Mouse (Mus musculus): ENCODE data around the gene Echdc2.
A peak's percentile ranks its signal among the peaks of the same experiment; 100 is the strongest.
"Not testable (repeated sequence)": the region's sequence is repeated elsewhere in the genome, so short reads cannot be mapped to it uniquely, and the experiment has no call there.

Gene Echdc2

GRCm38 (mm10) chr4:108165152-108165895, at the start of gene Echdc2:
Gene Echdc2 (plus strand): TSS chr4:108165437.
- peak; percentile 4 for DNase-seq (ENCODE audit: low spot score)

GRCm38 (mm10) chr4:108116466-108116865, 48.8 kb upstream of the Echdc2 start:
- DNase-seq (ENCODE audit: low spot score): no peak

- DNase-seq (ENCODE audit: low spot score): no peak
Measured at GRCm38 (mm10) chr4:108117488-108117887, 47.7 kb upstream of the Echdc2 start.

- DNase-seq (ENCODE audit: low spot score): peak; percentile 80
Measured at GRCm38 (mm10) chr4:108117924-108118876, 47.0 kb upstream of the Echdc2 start.

- DNase-seq (ENCODE audit: low spot score): no peak
Measured at GRCm38 (mm10) chr4:108124104-108124503, 41.1 kb upstream of the Echdc2 start.

- DNase-seq (ENCODE audit: low spot score): no peak
Measured at GRCm38 (mm10) chr4:108126260-108126659, 39.0 kb upstream of the Echdc2 start.

- no peak for DNase-seq (ENCODE audit: low spot score)
Measured at GRCm38 (mm10) chr4:108127516-108127915, 37.7 kb upstream of the Echdc2 start.

GRCm38 (mm10) chr4:108128339-108128738, 36.9 kb upstream of the Echdc2 start:
- no peak for DNase-seq (ENCODE audit: low spot score)

- DNase-seq (ENCODE audit: low spot score): no peak
Measured at GRCm38 (mm10) chr4:108130452-108130851, 34.8 kb upstream of the Echdc2 start.

GRCm38 (mm10) chr4:108136938-108137337, 28.3 kb upstream of the Echdc2 start:
- DNase-seq (ENCODE audit: low spot score): no peak

GRCm38 (mm10) chr4:108143178-108143577, 22.1 kb upstream of the Echdc2 start:
- not testable (repeated sequence) for DNase-seq (ENCODE audit: low spot score)

GRCm38 (mm10) chr4:108143778-108144177, 21.5 kb upstream of the Echdc2 start:
- no peak for DNase-seq (ENCODE audit: low spot score)

GRCm38 (mm10) chr4:108144880-108145279, 20.4 kb upstream of the Echdc2 start, which contains the start of gene Scp2:
Gene Scp2 (minus strand): TSS chr4:108144998.
- no peak for DNase-seq (ENCODE audit: low spot score)

GRCm38 (mm10) chr4:108145554-108145953, 19.7 kb upstream of the Echdc2 start:
- not testable (repeated sequence) for DNase-seq (ENCODE audit: low spot score)

- DNase-seq (ENCODE audit: low spot score): not testable (repeated sequence)
Measured at GRCm38 (mm10) chr4:108155141-108155540, 10.1 kb upstream of the Echdc2 start.

- DNase-seq (ENCODE audit: low spot score): no peak
Measured at GRCm38 (mm10) chr4:108161936-108162335, 3.3 kb upstream of the Echdc2 start.

GRCm38 (mm10) chr4:108163291-108163690, 1.9 kb upstream of the Echdc2 start:
- no peak for DNase-seq (ENCODE audit: low spot score)

- no peak for DNase-seq (ENCODE audit: low spot score)
Measured at GRCm38 (mm10) chr4:108166874-108167273, 1.6 kb downstream of the Echdc2 start.

GRCm38 (mm10) chr4:108168056-108168455, 2.8 kb downstream of the Echdc2 start:
- DNase-seq (ENCODE audit: low spot score): no peak

GRCm38 (mm10) chr4:108182278-108182677, 17.0 kb downstream of the Echdc2 start:
- DNase-seq (ENCODE audit: low spot score): no peak

GRCm38 (mm10) chr4:108192821-108193323, 27.6 kb downstream of the Echdc2 start:
- DNase-seq (ENCODE audit: low spot score): no peak

GRCm38 (mm10) chr4:108196277-108196855, 31.1 kb downstream of the Echdc2 start:
- no peak for DNase-seq (ENCODE audit: low spot score)
